Mouse (Mus musculus) liver, embryonic 14.5 days (tissue): ENCODE results near the gene Slc22a20. TPM values are rescaled to one million over a fixed set of nuclear protein-coding genes. Genes with fewer than 3 reads are reported as not detected.

ENCODE experiments used
- ATAC-seq: fragments of 200-750 bp; cut with Nextera tagmentation; 2 replicates; pipeline ENCODE4 v1.8.0; 2017; ENCODE audit warnings: moderate number of reproducible peaks, mild to moderate bottlenecking, moderate library complexity; ENCODE audit not compliant: insufficient read depth
- DNase-seq, 3 experiments: peaks; one replicate each; pipeline ENCODE4 v3.0.0-alpha.2; 2012 to 2013; ENCODE audit warnings: low read depth in 3 of 3, low spot score in 3 of 3
- H3K27ac ChIP-seq: fragments of 300-500 bp; sonication (generic); 2 replicates; pipeline ENCODE4 v1.5.1; 2014; ENCODE audit warnings: moderate library complexity, mild to moderate bottlenecking, control low read depth, inconsistent platforms
- H3K27me3 ChIP-seq: fragments of 300-500 bp; sonication (generic); 2 replicates; pipeline ENCODE4 v1.6.1; 2014; ENCODE audit warnings: mild to moderate bottlenecking, low read length, moderate library complexity; ENCODE audit not compliant: control insufficient read depth, insufficient read depth
- H3K36me3 ChIP-seq: fragments of 300-500 bp; sonication (generic); replicated peaks from 2 replicates; pipeline ENCODE4 v1.6.1; 2014; ENCODE audit warnings: low read depth; ENCODE audit not compliant: control insufficient read depth, insufficient read depth
- H3K4me1 ChIP-seq, 2 experiments: fragments of 200-500 bp in 1 of 2; fragments of 300-500 bp in 1 of 2; sonication (generic) in 1 of 2; replicated peaks; 2 replicates each; pipeline ENCODE4 v1.6.1; 2012 to 2014; ENCODE audit warnings: antibody characterized with exemption in 1 of 2, inconsistent platforms in 1 of 2, low read length in 1 of 2; ENCODE audit not compliant: control insufficient read depth in 2 of 2, insufficient read depth in 2 of 2
- H3K4me2 ChIP-seq: fragments of 300-500 bp; sonication (generic); 2 replicates; pipeline ENCODE4 v1.6.1; 2014; ENCODE audit warnings: low read depth, mild to moderate bottlenecking, control low read depth, moderate library complexity
- H3K4me3 ChIP-seq, 2 experiments: fragments of 200-500 bp in 1 of 2; fragments of 300-500 bp in 1 of 2; sonication (generic) in 1 of 2; 2 replicates each; pipeline ENCODE4 v1.5.1; 2012 to 2014; ENCODE audit warnings: low read depth in 2 of 2, low read length in 2 of 2, mild to moderate bottlenecking in 2 of 2, control low read depth in 1 of 2, inconsistent platforms in 1 of 2, moderate library complexity in 1 of 2; ENCODE audit not compliant: insufficient read depth in 1 of 2
- H3K9ac ChIP-seq: fragments of 300-500 bp; sonication (generic); replicated peaks from 2 replicates; pipeline ENCODE4 v1.6.1; 2014; ENCODE audit warnings: mild to moderate bottlenecking, control low read depth, moderate library complexity
- H3K9me3 ChIP-seq: fragments of 300-500 bp; sonication (generic); 2 replicates; pipeline ENCODE4 v1.6.1; 2016; ENCODE audit warnings: low read length, mixed read lengths; ENCODE audit not compliant: control insufficient read depth
- CTCF ChIP-seq: IDR thresholded peaks from 2 replicates; pipeline ENCODE4 v1.5.1; 2016; ENCODE audit warnings: antibody characterized with exemption, low read depth, control low read depth
- EP300 ChIP-seq: IDR thresholded peaks from 2 replicates; pipeline ENCODE4 v1.6.1; 2016; ENCODE audit warnings: antibody characterized with exemption, low read depth
- WGBS: fragments of 180-500 bp; shearing (Covaris S2); extraction: QIAGEN DNeasy Blood & Tissue Kit; methylation state at CpG from one replicate; pipeline ENCODE4 v1.1.7; 2014; ENCODE audit not compliant: insufficient replicate concordance; 5-methylcytosine and 5-hydroxymethylcytosine counted together
- polyA plus RNA-seq, 2 experiments: library from polyadenylated mRNA; depleted of rRNA in 1 of 2; stranded (reverse) in 1 of 2; unstranded in 1 of 2; fragments of >200 nt; fragmentation: Nextera tagmentation in 1 of 2; extraction: Ambion mirVana in 1 of 2; gene quantifications; 2 replicates each; pipeline versions ENCODE4 v1.2.1 to v1.2.3; 2012 to 2014

Slc22a20 gene
- polyA plus RNA-seq, 2 experiments, result 0.08 TPM; not detected in 1

- WGBS, result 16% methylated on average over 15 of the region's 15 CpGs
- ATAC-seq (peak; percentile 76), DNase-seq (peak; percentile 51 to 73 (median 57))
- no peaks in the 10 kb centered on the region for H3K36me3 ChIP-seq
- peak overlapping the region; percentile 37 for H3K27ac ChIP-seq
- H3K4me2 ChIP-seq, result peak overlapping the region; percentile 100
- peaks cover 7% of the 10 kb centered on the region for H3K27me3 ChIP-seq
- H3K4me1 ChIP-seq, result peaks cover 34 to 36% of the 10 kb centered on the region in 2 experiments
- H3K4me3 ChIP-seq, result peak overlapping the region; percentile 0 to 30
- TF ChIP-seq EP300 (peak; percentile 58), CTCF (no peak)
- peak overlapping the region; percentile 44 for H3K9ac ChIP-seq
- H3K9me3 ChIP-seq, result no peaks in the 10 kb centered on the region
These were observed 63.6 kb downstream of the Slc22a20 start for GRCm38 (mm10) chr19:5922119-5922942.

DNA sequence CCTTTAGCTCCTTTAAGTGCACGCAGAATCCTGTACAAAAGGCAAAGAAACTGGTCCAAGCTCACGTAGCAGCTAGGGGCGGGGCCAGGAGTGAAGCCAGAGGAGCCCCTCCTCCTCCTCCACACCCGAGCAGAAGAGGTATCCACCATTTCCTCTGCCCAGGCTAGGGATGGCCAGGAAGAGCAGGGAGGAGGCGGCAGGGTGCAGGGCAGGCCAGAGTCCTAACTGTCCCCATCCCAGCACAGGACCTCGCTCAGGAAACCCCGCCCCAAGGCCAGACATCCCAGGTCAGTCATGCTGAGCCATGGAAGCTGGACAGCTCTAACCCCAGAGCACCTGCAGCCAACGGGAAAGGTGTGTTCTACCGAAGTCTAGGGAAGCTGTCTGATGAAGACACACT is 64.2 kb downstream of the Slc22a20 start:
- TF ChIP-seq EP300 (no peak), CTCF (no peak)
- Histone ChIP-seq H3K27me3 (peaks cover 7% of the 10 kb centered on the region), H3K4me2 (peak overlapping the region; percentile 100), H3K36me3 (no peaks in the 10 kb centered on the region), H3K27ac (peak overlapping the region; percentile 37), H3K4me1 (peaks cover 34 to 36% of the 10 kb centered on the region in 2 experiments), H3K9ac (peak overlapping the region; percentile 44), H3K9me3 (no peaks in the 10 kb centered on the region), H3K4me3 (peak overlapping the region; percentile 0 to 30; a peak in 3 of 4 replicates)
- 17% methylated on average over 9 of the region's 9 CpGs for WGBS
- ATAC-seq, result peak; percentile 30; the same call in 1 of the 2 replicates
- DNase-seq, result peak in 1 of 3 experiments; percentile 56

Other genes starting within 250 kb of the Slc22a20 start
- gene Ltbp3, start 245.2 kb downstream of the Slc22a20 start, polyA plus RNA-seq (2012; rRNA removed), result 1.9 and 2.1 TPM in 2 replicates
- gene Ltbp3, start 245.2 kb downstream of the Slc22a20 start, polyA plus RNA-seq (2014; fragmentation: Nextera tagmentation; extraction: Ambion mirVana), result 0.85 and 1.6 TPM in 2 replicates
- 21.1 and 27.1 TPM in 2 replicates for gene Scyl1, start 214.7 kb downstream of the Slc22a20 start, polyA plus RNA-seq (2012; rRNA removed)
- 15.8 and 18.6 TPM in 2 replicates for gene Scyl1, start 214.7 kb downstream of the Slc22a20 start, polyA plus RNA-seq (2014; fragmentation: Nextera tagmentation; extraction: Ambion mirVana)
- 5.9 and 6.7 TPM in 2 replicates for gene Frmd8, start 110.9 kb downstream of the Slc22a20 start, polyA plus RNA-seq (2012; rRNA removed)
- gene Frmd8, start 110.9 kb downstream of the Slc22a20 start, polyA plus RNA-seq (2014; fragmentation: Nextera tagmentation; extraction: Ambion mirVana), result 6.6 and 8.4 TPM in 2 replicates
- gene Slc25a45, start 108.3 kb downstream of the Slc22a20 start, polyA plus RNA-seq (2012; rRNA removed), result 5.3 and 5.8 TPM in 2 replicates
- 3.2 and 4.6 TPM in 2 replicates for gene Slc25a45, start 108.3 kb downstream of the Slc22a20 start, polyA plus RNA-seq (2014; fragmentation: Nextera tagmentation; extraction: Ambion mirVana)
- 2.2 and 2.4 TPM in 2 replicates for gene Tigd3, start 92.0 kb downstream of the Slc22a20 start, polyA plus RNA-seq (2012; rRNA removed)
- 1.1 TPM in 2 replicates for gene Tigd3, start 92.0 kb downstream of the Slc22a20 start, polyA plus RNA-seq (2014; fragmentation: Nextera tagmentation; extraction: Ambion mirVana)
- 35.3 and 36.0 TPM in 2 replicates for gene Dpf2, start 73.1 kb downstream of the Slc22a20 start, polyA plus RNA-seq (2012; rRNA removed)
- 45.1 and 54.5 TPM in 2 replicates for gene Dpf2, start 73.1 kb downstream of the Slc22a20 start, polyA plus RNA-seq (2014; fragmentation: Nextera tagmentation; extraction: Ambion mirVana)
- 2.2 and 2.3 TPM in 2 replicates for gene Cdc42ep2, start 61.3 kb downstream of the Slc22a20 start, polyA plus RNA-seq (2012; rRNA removed)
- gene Cdc42ep2, start 61.3 kb downstream of the Slc22a20 start, polyA plus RNA-seq (2014; fragmentation: Nextera tagmentation; extraction: Ambion mirVana), result 1.6 and 2.1 TPM in 2 replicates
- 60.9 and 66.4 TPM in 2 replicates for gene Pola2, start 21.9 kb downstream of the Slc22a20 start, polyA plus RNA-seq (2012; rRNA removed)
- gene Pola2, start 21.9 kb downstream of the Slc22a20 start, polyA plus RNA-seq (2014; fragmentation: Nextera tagmentation; extraction: Ambion mirVana), result 63.0 and 68.1 TPM in 2 replicates
- gene Capn1, start 29.8 kb upstream of the Slc22a20 start, polyA plus RNA-seq (2012; rRNA removed), result 25.4 and 28.0 TPM in 2 replicates
- gene Capn1, start 29.8 kb upstream of the Slc22a20 start, polyA plus RNA-seq (2014; fragmentation: Nextera tagmentation; extraction: Ambion mirVana), result 25.6 and 28.7 TPM in 2 replicates
- gene Syvn1, start 60.4 kb upstream of the Slc22a20 start, polyA plus RNA-seq (2012; rRNA removed), result 11.5 and 13.2 TPM in 2 replicates
- gene Syvn1, start 60.4 kb upstream of the Slc22a20 start, polyA plus RNA-seq (2014; fragmentation: Nextera tagmentation; extraction: Ambion mirVana), result 9.7 and 12.6 TPM in 2 replicates
- 22.0 and 29.6 TPM in 2 replicates for gene Mrpl49, start 71.6 kb upstream of the Slc22a20 start, polyA plus RNA-seq (2012; rRNA removed)
- gene Mrpl49, start 71.6 kb upstream of the Slc22a20 start, polyA plus RNA-seq (2014; fragmentation: Nextera tagmentation; extraction: Ambion mirVana), result 43.7 and 48.2 TPM in 2 replicates
- 853 and 969 TPM in 2 replicates for gene Fau, start 71.7 kb upstream of the Slc22a20 start, polyA plus RNA-seq (2012; rRNA removed)
- 593 and 639 TPM in 2 replicates for gene Fau, start 71.7 kb upstream of the Slc22a20 start, polyA plus RNA-seq (2014; fragmentation: Nextera tagmentation; extraction: Ambion mirVana)
- gene Znhit2, start 75.0 kb upstream of the Slc22a20 start, polyA plus RNA-seq (2012; rRNA removed), result 15.8 and 17.9 TPM in 2 replicates
- 19.3 and 20.4 TPM in 2 replicates for gene Znhit2, start 75.0 kb upstream of the Slc22a20 start, polyA plus RNA-seq (2014; fragmentation: Nextera tagmentation; extraction: Ambion mirVana)
- 35.9 and 43.4 TPM in 2 replicates for gene Tm7sf2, start 82.2 kb upstream of the Slc22a20 start, polyA plus RNA-seq (2012; rRNA removed)
- gene Tm7sf2, start 82.2 kb upstream of the Slc22a20 start, polyA plus RNA-seq (2014; fragmentation: Nextera tagmentation; extraction: Ambion mirVana), result 35.0 and 35.7 TPM in 2 replicates
- gene Vps51, start 91.1 kb upstream of the Slc22a20 start, polyA plus RNA-seq (2012; rRNA removed), result 20.7 and 21.9 TPM in 2 replicates
- gene Vps51, start 91.1 kb upstream of the Slc22a20 start, polyA plus RNA-seq (2014; fragmentation: Nextera tagmentation; extraction: Ambion mirVana), result 19.9 and 23.3 TPM in 2 replicates
- gene Tmem262, start 93.9 kb upstream of the Slc22a20 start, polyA plus RNA-seq (2012; rRNA removed), result not detected in 2 replicates
- not detected in 2 replicates for gene Tmem262, start 93.9 kb upstream of the Slc22a20 start, polyA plus RNA-seq (2014; fragmentation: Nextera tagmentation; extraction: Ambion mirVana)
- gene Gm28374, start 96.1 kb upstream of the Slc22a20 start, polyA plus RNA-seq (2012; rRNA removed), result 0.16 and 0.17 TPM in 2 replicates
- 0.33 and 0.38 TPM in 2 replicates for gene Gm28374, start 96.1 kb upstream of the Slc22a20 start, polyA plus RNA-seq (2014; fragmentation: Nextera tagmentation; extraction: Ambion mirVana)
- 20.8 and 24.1 TPM in 2 replicates for gene Zfpl1, start 98.8 kb upstream of the Slc22a20 start, polyA plus RNA-seq (2012; rRNA removed)
- gene Zfpl1, start 98.8 kb upstream of the Slc22a20 start, polyA plus RNA-seq (2014; fragmentation: Nextera tagmentation; extraction: Ambion mirVana), result 18.1 and 20.4 TPM in 2 replicates
- 17.6 and 23.1 TPM in 2 replicates for gene Cdca5, start 98.8 kb upstream of the Slc22a20 start, polyA plus RNA-seq (2012; rRNA removed)
- 30.9 and 33.7 TPM in 2 replicates for gene Cdca5, start 98.8 kb upstream of the Slc22a20 start, polyA plus RNA-seq (2014; fragmentation: Nextera tagmentation; extraction: Ambion mirVana)
- 0.68 TPM in 1 of 2 replicates, not detected in the other for gene AC131692.1, start 108.3 kb upstream of the Slc22a20 start, polyA plus RNA-seq (2012; rRNA removed)
- gene AC131692.1, start 108.3 kb upstream of the Slc22a20 start, polyA plus RNA-seq (2014; fragmentation: Nextera tagmentation; extraction: Ambion mirVana), result 0.22 TPM in 1 of 2 replicates, not detected in the other
- gene Naaladl1, start 119.6 kb upstream of the Slc22a20 start, polyA plus RNA-seq (2012; rRNA removed), result 4.3 and 6.4 TPM in 2 replicates
- gene Naaladl1, start 119.6 kb upstream of the Slc22a20 start, polyA plus RNA-seq (2014; fragmentation: Nextera tagmentation; extraction: Ambion mirVana), result 1.1 and 1.9 TPM in 2 replicates
- 18.4 and 25.5 TPM in 2 replicates for gene Sac3d1, start 132.5 kb upstream of the Slc22a20 start, polyA plus RNA-seq (2012; rRNA removed)
- 22.7 and 22.9 TPM in 2 replicates for gene Sac3d1, start 132.5 kb upstream of the Slc22a20 start, polyA plus RNA-seq (2014; fragmentation: Nextera tagmentation; extraction: Ambion mirVana)
- 39.6 and 41.8 TPM in 2 replicates for gene Snx15, start 142.2 kb upstream of the Slc22a20 start, polyA plus RNA-seq (2012; rRNA removed)
- gene Snx15, start 142.2 kb upstream of the Slc22a20 start, polyA plus RNA-seq (2014; fragmentation: Nextera tagmentation; extraction: Ambion mirVana), result 42.2 and 46.2 TPM in 2 replicates
- 0.35 and 0.57 TPM in 2 replicates for gene Batf2, start 154.8 kb upstream of the Slc22a20 start, polyA plus RNA-seq (2012; rRNA removed)
- gene Batf2, start 154.8 kb upstream of the Slc22a20 start, polyA plus RNA-seq (2014; fragmentation: Nextera tagmentation; extraction: Ambion mirVana), result 0.09 TPM in 1 of 2 replicates, not detected in the other
- 26.1 and 32.8 TPM in 2 replicates for gene Arl2, start 155.4 kb upstream of the Slc22a20 start, polyA plus RNA-seq (2012; rRNA removed)
- gene Arl2, start 155.4 kb upstream of the Slc22a20 start, polyA plus RNA-seq (2014; fragmentation: Nextera tagmentation; extraction: Ambion mirVana), result 22.4 and 27.5 TPM in 2 replicates
- gene Majin, start 198.2 kb upstream of the Slc22a20 start, polyA plus RNA-seq (2012; rRNA removed), result not detected in 2 replicates
- gene Majin, start 198.2 kb upstream of the Slc22a20 start, polyA plus RNA-seq (2014; fragmentation: Nextera tagmentation; extraction: Ambion mirVana), result not detected in 2 replicates
- gene Gpha2, start 240.2 kb upstream of the Slc22a20 start, polyA plus RNA-seq (2012; rRNA removed), result not detected in 2 replicates
- gene Gpha2, start 240.2 kb upstream of the Slc22a20 start, polyA plus RNA-seq (2014; fragmentation: Nextera tagmentation; extraction: Ambion mirVana), result not detected in 2 replicates
- 3.2 TPM in 2 replicates for gene Ppp2r5b, start 249.7 kb upstream of the Slc22a20 start, polyA plus RNA-seq (2012; rRNA removed)
- gene Ppp2r5b, start 249.7 kb upstream of the Slc22a20 start, polyA plus RNA-seq (2014; fragmentation: Nextera tagmentation; extraction: Ambion mirVana), result 2.4 and 2.5 TPM in 2 replicates